Mouse (Mus musculus) hindbrain, embryonic 13.5 days (tissue): Measurements from ENCODE around the gene Epgn. TPM values are rescaled to one million over a fixed set of nuclear protein-coding genes. Genes with fewer than 3 reads are reported as not detected.

Experiments used
- ATAC-seq: fragments of 200-750 bp; cut with Nextera tagmentation; 2 replicates; pipeline ENCODE4 v1.8.0; 2017; ENCODE audit warnings: moderate TSS enrichment; ENCODE audit not compliant: low FRiP score
- H3K27ac ChIP-seq: fragments of 300-500 bp; sonication (generic); 2 replicates; pipeline ENCODE4 v1.5.1; 2015; ENCODE audit warnings: inconsistent platforms, mild to moderate bottlenecking, moderate library complexity
- H3K27me3 ChIP-seq: fragments of 300-500 bp; sonication (generic); 2 replicates; pipeline ENCODE4 v1.6.1; 2015; ENCODE audit warnings: mild to moderate bottlenecking, inconsistent platforms
- H3K36me3 ChIP-seq: fragments of 300-500 bp; sonication (generic); 2 replicates; pipeline ENCODE4 v1.6.1; 2015; ENCODE audit warnings: mild to moderate bottlenecking, inconsistent platforms
- H3K4me1 ChIP-seq: fragments of 300-500 bp; sonication (generic); replicated peaks from 2 replicates; pipeline ENCODE4 v1.6.1; 2015; ENCODE audit warnings: inconsistent platforms
- H3K4me2 ChIP-seq: fragments of 300-500 bp; sonication (generic); 2 replicates; pipeline ENCODE4 v1.6.1; 2015; ENCODE audit warnings: inconsistent platforms, mild to moderate bottlenecking, moderate library complexity
- H3K4me3 ChIP-seq: fragments of 300-500 bp; sonication (generic); 2 replicates; pipeline ENCODE4 v1.5.1; 2015; ENCODE audit warnings: mild to moderate bottlenecking, inconsistent platforms
- H3K9ac ChIP-seq: fragments of 300-500 bp; sonication (generic); 2 replicates; pipeline ENCODE4 v1.6.1; 2015; ENCODE audit warnings: mild to moderate bottlenecking, inconsistent platforms
- H3K9me3 ChIP-seq: fragments of 300-500 bp; sonication (generic); 2 replicates; pipeline ENCODE4 v1.6.1; 2016; ENCODE audit warnings: inconsistent platforms
- WGBS: fragments of 180-500 bp; shearing (Covaris S2); methylation state at CpG from one replicate; pipeline ENCODE4 v1.1.7; 2015; 5-methylcytosine and 5-hydroxymethylcytosine counted together
- polyA plus RNA-seq: library from polyadenylated mRNA; unstranded; fragments of >200 nt; fragmentation: Nextera tagmentation; extraction: Ambion mirVana; gene quantifications from 2 replicates; pipeline ENCODE4 v1.2.1, GENCODE M21; 2015

Epgn gene
- not detected in 2 replicates for polyA plus RNA-seq

- WGBS = 92% methylated on average over 6 of the region's 6 CpGs
Observed at GRCm38 (mm10) chr5:91027164-91027563, at the start of gene Epgn. Epgn (plus strand) TSS chr5:91027464.

GRCm38 (mm10) chr5:90980297-90980696 lies 47.0 kb upstream of the Epgn start:
- Histone ChIP-seq H3K27me3 (no peaks in the 10 kb centered on the region), H3K4me1 (no peaks in the 10 kb centered on the region), H3K4me3 (no peak overlapping the region), H3K27ac (no peak overlapping the region), H3K9ac (no peak overlapping the region), H3K9me3 (no peaks in the 10 kb centered on the region), H3K4me2 (no peak overlapping the region), H3K36me3 (peaks cover 16% of the 10 kb centered on the region)
- no peak for ATAC-seq
- WGBS = 88% methylated on average over 7 of the region's 7 CpGs

More at GRCm38 (mm10) chr5:91027164-91027563, at the start of gene Epgn:
- Histone ChIP-seq H3K4me3 (no peak within 1 kb of the TSS), H3K36me3 (no peaks in the 10 kb centered on the region), H3K9me3 (no peaks in the 10 kb centered on the region), H3K9ac (no peak within 1 kb of the TSS), H3K4me2 (no peak within 1 kb of the TSS), H3K27ac (no peak within 1 kb of the TSS), H3K4me1 (no peaks in the 10 kb centered on the region), H3K27me3 (no peaks in the 10 kb centered on the region)
- ATAC-seq = no peak

GRCm38 (mm10) chr5:90987605-90988004 lies 39.7 kb upstream of the Epgn start:
- Histone ChIP-seq H3K4me1 (no peaks in the 10 kb centered on the region), H3K27ac (no peak overlapping the region), H3K4me3 (no peak overlapping the region), H3K27me3 (no peaks in the 10 kb centered on the region), H3K9ac (no peak overlapping the region), H3K4me2 (no peak overlapping the region), H3K9me3 (no peaks in the 10 kb centered on the region), H3K36me3 (peaks cover 19% of the 10 kb centered on the region; the same call in 1 of the 2 replicates)
- no peak for ATAC-seq
- WGBS = 73% methylated on average over 5 of the region's 5 CpGs

- Histone ChIP-seq H3K4me3 (no peak overlapping the region), H3K36me3 (peaks cover 19% of the 10 kb centered on the region; the same call in 1 of the 2 replicates), H3K4me1 (no peaks in the 10 kb centered on the region), H3K27ac (no peak overlapping the region), H3K27me3 (no peaks in the 10 kb centered on the region), H3K9ac (no peak overlapping the region), H3K9me3 (no peaks in the 10 kb centered on the region), H3K4me2 (no peak overlapping the region)
- 84% methylated on average over 3 of the region's 3 CpGs for WGBS
- no peak for ATAC-seq
Observed at GRCm38 (mm10) chr5:90988149-90988548, 39.1 kb upstream of the Epgn start.

- no peak overlapping the region for H3K9ac ChIP-seq
- no peak for ATAC-seq
- H3K36me3 ChIP-seq = peaks cover 19% of the 10 kb centered on the region; the same call in 1 of the 2 replicates
- no peaks in the 10 kb centered on the region for H3K9me3 ChIP-seq
- H3K27ac ChIP-seq = no peak overlapping the region
- no peaks in the 10 kb centered on the region for H3K27me3 ChIP-seq
- H3K4me2 ChIP-seq = no peak overlapping the region
- no peak overlapping the region for H3K4me3 ChIP-seq
- 94% methylated on average over 4 of the region's 4 CpGs for WGBS
- no peaks in the 10 kb centered on the region for H3K4me1 ChIP-seq
Observed at GRCm38 (mm10) chr5:90988592-90988991, 38.7 kb upstream of the Epgn start.

- no peak overlapping the region for H3K4me3 ChIP-seq
- 94% methylated on average over 8 of the region's 8 CpGs for WGBS
- H3K27ac ChIP-seq = no peak overlapping the region
- H3K9ac ChIP-seq = no peak overlapping the region
- H3K36me3 ChIP-seq = peaks cover 17% of the 10 kb centered on the region
- no peak overlapping the region for H3K4me2 ChIP-seq
- ATAC-seq = no peak
- no peaks in the 10 kb centered on the region for H3K9me3 ChIP-seq
- H3K4me1 ChIP-seq = no peaks in the 10 kb centered on the region
- no peaks in the 10 kb centered on the region for H3K27me3 ChIP-seq
Observed at GRCm38 (mm10) chr5:90999942-91000341, 27.3 kb upstream of the Epgn start.

GRCm38 (mm10) chr5:91015216-91015615 lies 12.0 kb upstream of the Epgn start:
- WGBS = 85% methylated on average over 10 of the region's 10 CpGs
- H3K36me3 ChIP-seq = no peaks in the 10 kb centered on the region
- no peaks in the 10 kb centered on the region for H3K27me3 ChIP-seq
- no peak overlapping the region for H3K4me3 ChIP-seq
- H3K4me2 ChIP-seq = no peak overlapping the region
- no peak overlapping the region for H3K27ac ChIP-seq
- ATAC-seq = no peak
- no peaks in the 10 kb centered on the region for H3K4me1 ChIP-seq
- no peaks in the 10 kb centered on the region for H3K9me3 ChIP-seq
- H3K9ac ChIP-seq = no peak overlapping the region

- no peak for ATAC-seq
- H3K4me2 ChIP-seq = no peak overlapping the region
- no peaks in the 10 kb centered on the region for H3K27me3 ChIP-seq
- no peaks in the 10 kb centered on the region for H3K4me1 ChIP-seq
- H3K27ac ChIP-seq = no peak overlapping the region
- no peaks in the 10 kb centered on the region for H3K9me3 ChIP-seq
- no peak overlapping the region for H3K4me3 ChIP-seq
- H3K9ac ChIP-seq = no peak overlapping the region
- H3K36me3 ChIP-seq = no peaks in the 10 kb centered on the region
- WGBS = 90% methylated on average over 8 of the region's 8 CpGs
Observed at GRCm38 (mm10) chr5:91023114-91023513, 4.2 kb upstream of the Epgn start.

GRCm38 (mm10) chr5:91027840-91028239 lies 576 bp downstream of the Epgn start:
- ATAC-seq = no peak
- Histone ChIP-seq H3K36me3 (no peaks in the 10 kb centered on the region), H3K4me2 (no peak overlapping the region), H3K9ac (no peak overlapping the region), H3K9me3 (no peaks in the 10 kb centered on the region), H3K4me3 (no peak overlapping the region), H3K27me3 (no peaks in the 10 kb centered on the region), H3K27ac (no peak overlapping the region), H3K4me1 (no peaks in the 10 kb centered on the region)
- 74% methylated on average over 1 of the region's 1 CpGs for WGBS

- no peak for ATAC-seq
- Histone ChIP-seq H3K36me3 (no peaks in the 10 kb centered on the region), H3K27ac (no peak overlapping the region), H3K4me3 (no peak overlapping the region), H3K4me2 (no peak overlapping the region), H3K4me1 (no peaks in the 10 kb centered on the region), H3K9ac (no peak overlapping the region), H3K27me3 (no peaks in the 10 kb centered on the region), H3K9me3 (no peaks in the 10 kb centered on the region)
- WGBS = 96% methylated on average over 2 of the region's 2 CpGs
Observed at GRCm38 (mm10) chr5:91030629-91031028, 3.4 kb downstream of the Epgn start.

- Histone ChIP-seq H3K4me1 (no peaks in the 10 kb centered on the region), H3K4me2 (no peak overlapping the region), H3K9me3 (no peaks in the 10 kb centered on the region), H3K9ac (no peak overlapping the region), H3K36me3 (no peaks in the 10 kb centered on the region), H3K4me3 (no peak overlapping the region), H3K27ac (no peak overlapping the region), H3K27me3 (no peaks in the 10 kb centered on the region)
- ATAC-seq = no peak
- WGBS = 88% methylated on average over 2 of the region's 2 CpGs
Observed at GRCm38 (mm10) chr5:91035341-91035740, 8.1 kb downstream of the Epgn start.

GRCm38 (mm10) chr5:91036628-91037027 lies 9.4 kb downstream of the Epgn start:
- H3K4me2 ChIP-seq = no peak overlapping the region
- no peak overlapping the region for H3K4me3 ChIP-seq
- 96% methylated on average over 4 of the region's 4 CpGs for WGBS
- H3K36me3 ChIP-seq = no peaks in the 10 kb centered on the region
- no peaks in the 10 kb centered on the region for H3K27me3 ChIP-seq
- no peaks in the 10 kb centered on the region for H3K9me3 ChIP-seq
- H3K4me1 ChIP-seq = no peaks in the 10 kb centered on the region
- no peak overlapping the region for H3K27ac ChIP-seq
- no peak overlapping the region for H3K9ac ChIP-seq
- ATAC-seq = no peak

GRCm38 (mm10) chr5:91037756-91038155 lies 10.5 kb downstream of the Epgn start:
- Histone ChIP-seq H3K27ac (no peak overlapping the region), H3K4me3 (no peak overlapping the region), H3K9ac (no peak overlapping the region), H3K9me3 (no peaks in the 10 kb centered on the region), H3K36me3 (no peaks in the 10 kb centered on the region), H3K4me1 (no peaks in the 10 kb centered on the region), H3K4me2 (no peak overlapping the region), H3K27me3 (no peaks in the 10 kb centered on the region)
- no peak for ATAC-seq
- WGBS = 77% methylated on average over 2 of the region's 2 CpGs
